Mouse (Mus musculus): ENCODE results near the gene Arhgef28. TPM values are rescaled to one million over a fixed set of nuclear protein-coding genes. Genes with fewer than 3 reads are reported as not detected.

Gene Arhgef28
- total and polyA plus RNA-seq, 2 experiments from 2014 or later = 21.9 to 28.4 TPM

DNA sequence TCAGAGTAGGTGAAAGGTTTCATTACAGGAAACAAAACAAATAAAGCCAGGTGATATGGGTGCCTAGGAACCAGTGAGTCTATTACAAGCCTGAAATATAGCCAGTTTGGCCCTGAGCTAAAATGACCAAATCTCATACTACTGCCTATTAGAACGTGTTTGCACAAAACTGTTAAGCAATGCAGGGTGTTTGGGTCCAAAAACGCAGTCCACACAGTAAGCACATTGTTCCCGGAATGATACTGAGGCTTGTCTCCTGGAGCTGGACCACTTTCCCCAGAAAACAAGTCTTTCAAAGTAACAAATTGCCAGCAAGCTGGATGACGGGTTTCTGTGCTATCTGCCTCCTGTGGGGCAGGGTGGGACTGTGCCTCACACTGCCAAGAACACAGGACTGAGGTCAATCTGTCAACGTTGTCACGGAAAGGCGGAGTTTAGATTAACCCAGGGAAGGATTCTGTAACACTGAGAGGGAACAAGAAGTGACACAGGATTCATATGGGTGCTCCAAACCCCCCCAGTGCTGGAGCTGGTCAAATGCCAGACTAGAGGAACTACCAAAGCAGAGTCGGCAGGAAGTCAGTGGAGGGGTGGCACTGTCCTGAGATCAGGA lies 352.8 kb downstream of the Arhgef28 start:
- TF ChIP-seq CTCF (IDR thresholded peaks at IDR 0.05; ENCODE audit: low read depth) = no peak
- WGBS = 43% methylated on average over 8 of the region's 8 CpGs
- no peak for DNase-seq (ENCODE audit: low spot score)
- Histone ChIP-seq H3K9ac (replicated peaks; ENCODE audit: low read length) (no peak overlapping the region), H3K4me2 (ENCODE audit: low read depth, low read length) (no peak overlapping the region), H3K36me3 (ENCODE audit: insufficient read depth, low read length) (no peaks in the 10 kb centered on the region), H3K27ac (no peak overlapping the region), H3K27me3 (ENCODE audit: insufficient read depth, low read length) (no peaks in the 10 kb centered on the region), H3K4me1 (ENCODE audit: insufficient read depth, low read length) (no peaks in the 10 kb centered on the region), H3K4me3 (ENCODE audit: low read length) (no peak overlapping the region), H3K9me3 (ENCODE audit: low read length) (no peaks in the 10 kb centered on the region)
- ATAC-seq = no peak

Other genes starting within 250 kb of the Arhgef28 start
- 18.0 and 22.6 TPM in 2 replicates for gene Utp15, start 56.6 kb upstream of the Arhgef28 start, total RNA-seq (2014; rRNA removed)
- gene Utp15, start 56.6 kb upstream of the Arhgef28 start, polyA plus RNA-seq (2015; fragmentation: Nextera tagmentation; extraction: Ambion mirVana) = 22.6 and 23.1 TPM in 2 replicates
- gene Ankra2, start 56.6 kb upstream of the Arhgef28 start, total RNA-seq (2014; rRNA removed) = 65.6 and 66.8 TPM in 2 replicates
- 79.7 and 80.3 TPM in 2 replicates for gene Ankra2, start 56.6 kb upstream of the Arhgef28 start, polyA plus RNA-seq (2015; fragmentation: Nextera tagmentation; extraction: Ambion mirVana)
- not detected in 2 replicates for gene Gm21976, start 73.4 kb upstream of the Arhgef28 start, total RNA-seq (2014; rRNA removed)
- not detected in 2 replicates for gene Gm21976, start 73.4 kb upstream of the Arhgef28 start, polyA plus RNA-seq (2015; fragmentation: Nextera tagmentation; extraction: Ambion mirVana)
- gene Btf3, start 110.6 kb upstream of the Arhgef28 start, total RNA-seq (2014; rRNA removed) = 181 and 252 TPM in 2 replicates
- gene Btf3, start 110.6 kb upstream of the Arhgef28 start, polyA plus RNA-seq (2015; fragmentation: Nextera tagmentation; extraction: Ambion mirVana) = 476 and 491 TPM in 2 replicates
- 1.6 and 2.1 TPM in 2 replicates for gene Foxd1, start 147.8 kb upstream of the Arhgef28 start, total RNA-seq (2014; rRNA removed)
- gene Foxd1, start 147.8 kb upstream of the Arhgef28 start, polyA plus RNA-seq (2015; fragmentation: Nextera tagmentation; extraction: Ambion mirVana) = 0.74 and 0.88 TPM in 2 replicates

Measured in hindbrain, postnatal 0 days (tissue).